Mouse (Mus musculus) liver, adult 2 months (tissue): ENCODE results near the gene Zfp248. TPM values are rescaled to one million over a fixed set of nuclear protein-coding genes. Genes with fewer than 3 reads are reported as not detected.

Experiments used
- DNase-seq: peaks from one replicate; pipeline ENCODE4 v3.0.0-alpha.2; 2011; ENCODE audit warnings: low read depth, low spot score; ENCODE audit errors: extremely low read depth
- H3K27ac ChIP-seq: fragments of 200-500 bp; replicated peaks from 2 replicates; pipeline ENCODE4 v1.5.1; 2012; ENCODE audit warnings: low read depth, mild to moderate bottlenecking, control low read depth, inconsistent platforms, low read length; ENCODE audit not compliant: insufficient read depth
- H3K27me3 ChIP-seq: fragments of 200-500 bp; 2 replicates; pipeline ENCODE4 v1.6.1; 2012; ENCODE audit warnings: mild to moderate bottlenecking, moderate library complexity, low read length, inconsistent platforms; ENCODE audit not compliant: control insufficient read depth, insufficient read depth
- H3K36me3 ChIP-seq: fragments of 200-500 bp; 2 replicates; pipeline ENCODE4 v1.6.1; 2012; ENCODE audit warnings: low read length, inconsistent platforms; ENCODE audit not compliant: control insufficient read depth, insufficient read depth
- H3K4me1 ChIP-seq: fragments of 200-500 bp; 2 replicates; pipeline ENCODE4 v1.6.1; 2011; ENCODE audit warnings: low read length; ENCODE audit not compliant: control insufficient read depth, insufficient read depth
- H3K4me3 ChIP-seq: fragments of 200-500 bp; 2 replicates; pipeline ENCODE4 v1.5.1; 2011; ENCODE audit warnings: low read depth, mild to moderate bottlenecking, control low read depth, low read length, moderate library complexity; ENCODE audit not compliant: insufficient read depth
- H3K79me2 ChIP-seq: fragments of 200-500 bp; 2 replicates; pipeline ENCODE4 v1.6.1; 2012; ENCODE audit warnings: inconsistent platforms, mild to moderate bottlenecking, low read length, moderate library complexity; ENCODE audit not compliant: control insufficient read depth, insufficient read depth
- H3K9ac ChIP-seq: fragments of 200-500 bp; 2 replicates; pipeline ENCODE4 v1.6.1; 2012; ENCODE audit warnings: low read depth, mild to moderate bottlenecking, control low read depth, inconsistent platforms, low read length
- CTCF ChIP-seq: fragments of 200-500 bp; IDR thresholded peaks from 2 replicates; pipeline ENCODE4 v1.5.1; 2011; ENCODE audit warnings: low read depth, low read length, control low read depth
- POLR2A ChIP-seq: fragments of 200-500 bp; IDR thresholded peaks from 2 replicates; pipeline ENCODE4 v1.6.1; 2011; ENCODE audit warnings: low read length, control low read depth; ENCODE audit not compliant: insufficient read depth; ENCODE audit errors: extremely low read depth
- WGBS: fragments of 180-500 bp; shearing (Covaris S2); methylation state at CpG from one replicate; pipeline ENCODE4 v1.1.7; 2018; 5-methylcytosine and 5-hydroxymethylcytosine counted together
- polyA plus RNA-seq: library from polyadenylated mRNA; depleted of rRNA; stranded (reverse); fragments of >200 nt; gene quantifications from 2 replicates; pipeline ENCODE4 v1.2.3, GENCODE M21; 2012; rRNA removed
- total RNA-seq: library from RNA; depleted of rRNA; stranded (reverse); fragments of >200 nt; gene quantifications from 2 replicates; pipeline ENCODE4 v1.2.3, GENCODE M21; 2014; rRNA removed

The Zfp248 gene
- 0.37 and 1.1 TPM in 2 replicates for total RNA-seq
- polyA plus RNA-seq, result 0.10 and 0.17 TPM in 2 replicates

GRCm38 (mm10) chr6:118455042-118455631 is at the start of gene Zfp248:
Gene Zfp248, minus strand, starts transcription at chr6:118455528.
- Histone ChIP-seq H3K79me2 (no peaks in the 10 kb centered on the region), H3K4me3 (peak within 1 kb of the TSS; percentile 66), H3K9ac (peak within 1 kb of the TSS; percentile 64), H3K27me3 (no peaks in the 10 kb centered on the region), H3K4me1 (no peaks in the 10 kb centered on the region), H3K27ac (no peak within 1 kb of the TSS), H3K36me3 (no peaks in the 10 kb centered on the region)
- under 1% methylated on average over 43 of the region's 43 CpGs for WGBS
- TF ChIP-seq POLR2A (0 out of 2 replicates have a peak, but pooled peaks have one; percentile 15), CTCF (peak; percentile 39; the same call in 1 of the 2 replicates)
- peak; percentile 31 for DNase-seq

DNA sequence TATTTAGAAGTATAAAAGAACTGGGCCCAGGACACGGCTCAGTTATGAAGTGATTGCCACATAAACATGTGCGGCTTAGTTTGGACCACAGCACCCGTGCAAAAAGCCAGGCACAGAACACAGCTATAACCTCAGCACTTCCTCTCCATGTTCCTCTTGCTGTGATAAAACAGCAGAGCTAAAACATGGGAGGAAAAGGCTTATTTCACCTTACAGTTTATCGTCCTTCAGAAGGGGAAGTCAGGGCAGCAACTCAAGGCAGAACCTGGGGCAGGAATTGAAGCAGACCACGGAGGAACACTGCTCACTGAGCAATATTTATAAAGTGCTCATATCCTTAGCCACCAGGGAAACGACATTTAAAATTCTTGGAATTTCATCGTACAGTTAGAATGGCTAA is 43.7 kb upstream of the Zfp248 start:
- no peak overlapping the region for H3K4me3 ChIP-seq
- peaks cover 2% of the 10 kb centered on the region for H3K36me3 ChIP-seq
- H3K27ac ChIP-seq, result no peak overlapping the region
- TF ChIP-seq CTCF (no peak), POLR2A (no peak)
- no peaks in the 10 kb centered on the region for H3K79me2 ChIP-seq
- WGBS, result 90% methylated on average over 7 of the region's 7 CpGs
- DNase-seq, result no peak
- H3K27me3 ChIP-seq, result no peaks in the 10 kb centered on the region
- no peak overlapping the region for H3K9ac ChIP-seq
- no peaks in the 10 kb centered on the region for H3K4me1 ChIP-seq

- no peak for DNase-seq
- no peak overlapping the region for H3K27ac ChIP-seq
- TF ChIP-seq POLR2A (no peak), CTCF (no peak)
- WGBS, result 88% methylated on average over 1 of the region's 1 CpGs
- no peaks in the 10 kb centered on the region; the same call in 1 of the 2 replicates for H3K36me3 ChIP-seq
- H3K4me1 ChIP-seq, result peaks cover 2% of the 10 kb centered on the region; the same call in 1 of the 2 replicates
- H3K79me2 ChIP-seq, result peaks cover 2% of the 10 kb centered on the region; the same call in 1 of the 2 replicates
- no peak overlapping the region for H3K4me3 ChIP-seq
- no peak overlapping the region for H3K9ac ChIP-seq
- no peaks in the 10 kb centered on the region for H3K27me3 ChIP-seq
Measured at GRCm38 (mm10) chr6:118482125-118482524, 26.8 kb upstream of the Zfp248 start.

DNA sequence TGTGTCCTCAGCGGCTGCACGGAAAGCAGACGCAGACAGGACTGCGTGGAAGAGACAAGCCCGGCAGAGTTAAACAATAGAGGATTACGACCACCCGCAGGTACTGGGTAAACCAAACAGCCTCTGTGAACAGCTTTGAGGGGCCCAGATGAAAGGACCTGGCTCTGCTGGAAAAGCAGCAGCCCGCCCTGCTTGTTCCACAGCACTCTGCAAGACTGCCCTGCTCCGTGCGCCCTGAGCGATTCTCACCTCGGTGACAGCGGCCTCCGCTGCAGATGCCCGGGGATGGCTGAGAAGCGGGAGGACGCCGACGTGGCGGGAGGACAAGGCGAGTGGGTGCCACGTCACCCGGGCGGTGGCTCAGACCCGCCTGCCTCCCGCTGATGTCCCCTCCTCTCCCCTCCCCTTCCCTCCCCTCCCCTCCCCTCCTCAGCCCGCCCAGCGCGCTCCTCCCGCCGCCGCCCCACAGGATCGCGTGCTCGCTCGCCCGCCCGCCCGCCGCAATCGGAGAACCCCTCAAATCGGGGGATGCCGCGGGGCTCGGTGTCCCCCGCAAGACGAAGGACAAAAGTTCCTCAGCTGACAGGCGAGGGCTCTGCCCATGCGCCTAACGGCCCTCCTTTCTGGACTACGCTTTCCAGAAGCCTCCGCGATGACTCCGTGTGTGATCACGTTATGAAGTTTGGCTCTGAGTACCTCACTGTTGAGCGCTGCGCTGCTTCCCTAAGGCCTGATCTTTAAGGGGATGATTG is 23.8 kb upstream of the Zfp248 start, which contains the start of gene Zfp9:
TSS of gene Zfp9 (minus strand) at position 364 of the 752 bp plus-strand sequence.
- DNase-seq, result peak; percentile 54

DNA sequence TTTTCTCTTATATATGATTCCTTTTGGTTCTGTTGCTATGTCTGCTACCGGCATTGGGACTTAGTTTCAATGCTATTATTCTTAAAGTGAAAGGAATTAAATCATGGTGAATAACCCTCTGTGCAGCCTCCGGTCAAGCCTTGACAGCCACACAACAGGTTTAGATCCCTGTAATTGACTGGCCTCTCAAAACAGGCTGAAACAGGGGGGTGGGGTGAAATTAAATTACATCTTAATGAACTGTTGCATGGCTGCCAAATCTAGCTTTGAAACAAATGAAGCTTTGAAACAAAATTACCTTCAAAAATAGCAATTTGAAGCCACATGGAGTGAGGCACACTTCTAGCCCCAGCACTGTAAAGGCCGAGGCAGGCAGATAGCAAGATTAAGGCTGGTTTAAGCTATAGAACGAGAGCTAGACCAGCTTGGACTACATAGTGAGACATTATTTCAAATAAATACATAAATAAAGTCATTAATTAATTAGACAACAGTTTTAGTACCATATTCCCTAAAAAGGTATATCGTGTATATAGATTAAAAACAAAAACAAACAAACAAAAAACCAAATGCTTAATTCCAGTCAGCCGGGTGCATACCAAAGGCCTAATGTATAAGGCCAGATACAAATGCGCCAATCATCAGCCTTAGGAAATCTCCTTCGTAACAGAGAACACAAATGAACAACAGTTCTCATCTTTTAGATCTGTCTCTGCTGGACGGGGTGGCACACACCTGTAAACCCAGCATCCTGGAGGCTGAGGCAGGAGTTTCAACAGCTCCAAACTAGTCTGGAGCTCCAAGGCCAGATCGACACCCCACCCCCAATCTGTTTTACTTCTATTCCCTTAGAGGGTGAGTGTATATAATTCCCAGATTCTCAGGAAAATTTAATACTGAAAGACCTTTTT is 22.8 kb upstream of the Zfp248 start:
- WGBS, result 56% methylated on average over 10 of the region's 10 CpGs
- TF ChIP-seq POLR2A (no peak), CTCF (no peak)
- Histone ChIP-seq H3K36me3 (peaks cover 4% of the 10 kb centered on the region; the same call in 1 of the 2 replicates), H3K4me1 (peaks cover 2% of the 10 kb centered on the region; the same call in 1 of the 2 replicates), H3K27ac (no peak overlapping the region), H3K9ac (no peak overlapping the region), H3K79me2 (peaks cover 8% of the 10 kb centered on the region; the same call in 1 of the 2 replicates), H3K27me3 (no peaks in the 10 kb centered on the region), H3K4me3 (no peak overlapping the region; the same call in 1 of the 2 replicates)
- no peak for DNase-seq

More for the DNA sequence above, 23.8 kb upstream of the Zfp248 start, which contains the start of gene Zfp9:
- Histone ChIP-seq H3K9ac (peak within 1 kb of the TSS; percentile 77), H3K27ac (no peak within 1 kb of the TSS; the same call in 1 of the 2 replicates), H3K27me3 (no peaks in the 10 kb centered on the region), H3K4me3 (peak within 1 kb of the TSS; percentile 54), H3K36me3 (peaks cover 4% of the 10 kb centered on the region; the same call in 1 of the 2 replicates), H3K4me1 (peaks cover 2% of the 10 kb centered on the region; the same call in 1 of the 2 replicates), H3K79me2 (peaks cover 8% of the 10 kb centered on the region; the same call in 1 of the 2 replicates)
- under 1% methylated on average over 36 of the region's 57 CpGs for WGBS
- TF ChIP-seq CTCF (no peak), POLR2A (peak; percentile 73)
